Mouse (Mus musculus) cerebellum, adult 2 months (tissue): Measurements from ENCODE around the gene Cep170. TPM values are rescaled to one million over a fixed set of nuclear protein-coding genes. Genes with fewer than 3 reads are reported as not detected.
A peak's percentile ranks its signal among the peaks of the same experiment; 100 is the strongest.

Experiments used
- DNase-seq, 2 experiments: peaks; one replicate each; pipeline ENCODE4 v3.0.0; 2021
- H3K27ac ChIP-seq: fragments of 200-500 bp; 2 replicates; pipeline ENCODE4 v1.5.1; 2012; ENCODE audit warnings: low read length, control low read depth, inconsistent platforms; ENCODE audit not compliant: insufficient read depth
- H3K27me3 ChIP-seq: fragments of 200-500 bp; 2 replicates; pipeline ENCODE4 v1.6.1; 2012; ENCODE audit warnings: inconsistent platforms, mild to moderate bottlenecking, low read length, moderate library complexity; ENCODE audit not compliant: control insufficient read depth, insufficient read depth
- H3K4me1 ChIP-seq: fragments of 200-500 bp; 2 replicates; pipeline ENCODE4 v1.6.1; 2011; ENCODE audit warnings: low read length; ENCODE audit not compliant: control insufficient read depth, insufficient read depth
- H3K4me3 ChIP-seq: fragments of 200-500 bp; replicated peaks from 2 replicates; pipeline ENCODE3; 2011; ENCODE audit warnings: mild to moderate bottlenecking, low read depth, low read length, control low read depth; ENCODE audit not compliant: insufficient read depth
- CTCF ChIP-seq: fragments of 200-500 bp; IDR thresholded peaks from 2 replicates; pipeline ENCODE4 v1.5.1; 2011; ENCODE audit warnings: low read depth, mild to moderate bottlenecking, control low read depth, low read length, moderate library complexity, borderline replicate concordance; ENCODE audit not compliant: insufficient read depth
- POLR2A ChIP-seq: fragments of 200-500 bp; IDR thresholded peaks from 2 replicates; pipeline ENCODE4 v1.6.1; 2011; ENCODE audit warnings: low read length, control low read depth, borderline replicate concordance; ENCODE audit not compliant: insufficient read depth
- WGBS: fragments of 180-500 bp; shearing (Covaris S2); methylation state at CpG from one replicate; pipeline ENCODE4 v1.1.7; 2018; 5-methylcytosine and 5-hydroxymethylcytosine counted together
- polyA plus RNA-seq: library from polyadenylated mRNA; depleted of rRNA; stranded (reverse); fragments of >200 nt; gene quantifications from 2 replicates; pipeline ENCODE4 v1.2.3, GENCODE M21; 2012; rRNA removed

Cep170 gene
- polyA plus RNA-seq, result 69.6 and 76.1 TPM in 2 replicates

DNA sequence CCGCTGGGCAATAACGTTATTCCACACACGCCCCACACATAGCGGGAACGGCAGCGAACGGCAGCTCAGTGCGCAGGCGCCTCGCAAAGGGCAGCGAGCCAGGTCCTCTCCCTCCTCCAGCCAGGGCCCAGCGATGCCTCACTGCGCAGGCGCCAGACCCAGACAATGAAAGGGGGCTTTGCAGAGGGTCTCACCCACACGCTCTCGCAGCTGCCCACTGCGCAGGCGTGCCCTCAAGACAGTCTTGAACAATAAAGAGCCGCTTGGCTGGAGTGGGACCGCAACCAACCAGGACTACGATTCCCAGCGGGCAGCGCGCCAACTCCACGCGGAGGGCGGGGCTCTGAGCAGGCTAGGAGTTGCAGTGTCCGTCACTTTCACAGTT, at the start of gene Cep170:
Gene Cep170, minus strand, starts transcription at position 32 of the 385 bp plus-strand sequence.
- H3K4me1 ChIP-seq, result no peaks in the 10 kb centered on the region
- H3K4me3 ChIP-seq, result peak within 1 kb of the TSS; percentile 90
- H3K27ac ChIP-seq, result peak within 1 kb of the TSS; percentile 95
- no peaks in the 10 kb centered on the region for H3K27me3 ChIP-seq
- peak; percentile 58; the same call in 1 of the 2 replicates for TF ChIP-seq POLR2A
- no peak for TF ChIP-seq CTCF
- under 1% methylated on average over 28 of the region's 28 CpGs for WGBS
- DNase-seq, result peak; percentile 95 to 99

DNA sequence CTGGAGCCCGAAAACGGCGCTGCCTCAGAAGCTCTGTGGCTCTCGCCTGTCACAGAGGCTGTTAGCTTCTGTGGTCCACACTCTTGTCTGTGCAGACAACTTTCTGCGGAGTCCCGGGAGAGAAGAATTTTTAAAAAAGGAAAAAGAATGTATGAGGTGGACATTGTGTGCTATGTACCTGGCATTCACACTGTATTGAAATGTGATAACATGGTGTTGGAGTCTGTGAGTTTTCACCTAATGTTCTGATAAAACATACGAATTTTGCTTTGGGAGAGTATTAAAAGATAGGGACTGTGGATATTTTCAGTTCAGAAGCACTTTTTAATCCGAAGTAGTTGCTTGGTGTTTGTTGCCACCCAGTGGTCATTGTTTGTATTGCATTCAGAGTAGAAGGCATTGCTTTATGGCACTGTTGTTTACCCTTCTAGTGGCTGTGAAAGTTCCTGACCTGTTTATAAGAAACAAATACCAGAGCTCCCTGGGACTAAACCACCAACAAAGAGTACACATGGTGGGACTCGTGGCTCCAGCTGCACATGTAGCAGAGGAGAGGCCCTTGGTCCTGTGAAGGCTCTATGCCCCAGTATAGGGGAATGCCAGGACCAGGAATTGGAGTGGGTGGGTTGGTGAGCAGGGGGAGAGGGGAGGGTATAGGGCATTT, 48.2 kb upstream of the Cep170 start:
- Histone ChIP-seq H3K4me1 (no peaks in the 10 kb centered on the region), H3K27ac (no peak overlapping the region), H3K27me3 (no peaks in the 10 kb centered on the region), H3K4me3 (no peak overlapping the region)
- TF ChIP-seq CTCF, result peak; percentile 41; the same call in 1 of the 2 replicates
- TF ChIP-seq POLR2A, result no peak
- 56% methylated on average over 9 of the region's 9 CpGs for WGBS
- peak; percentile 45 to 60 for DNase-seq

DNA sequence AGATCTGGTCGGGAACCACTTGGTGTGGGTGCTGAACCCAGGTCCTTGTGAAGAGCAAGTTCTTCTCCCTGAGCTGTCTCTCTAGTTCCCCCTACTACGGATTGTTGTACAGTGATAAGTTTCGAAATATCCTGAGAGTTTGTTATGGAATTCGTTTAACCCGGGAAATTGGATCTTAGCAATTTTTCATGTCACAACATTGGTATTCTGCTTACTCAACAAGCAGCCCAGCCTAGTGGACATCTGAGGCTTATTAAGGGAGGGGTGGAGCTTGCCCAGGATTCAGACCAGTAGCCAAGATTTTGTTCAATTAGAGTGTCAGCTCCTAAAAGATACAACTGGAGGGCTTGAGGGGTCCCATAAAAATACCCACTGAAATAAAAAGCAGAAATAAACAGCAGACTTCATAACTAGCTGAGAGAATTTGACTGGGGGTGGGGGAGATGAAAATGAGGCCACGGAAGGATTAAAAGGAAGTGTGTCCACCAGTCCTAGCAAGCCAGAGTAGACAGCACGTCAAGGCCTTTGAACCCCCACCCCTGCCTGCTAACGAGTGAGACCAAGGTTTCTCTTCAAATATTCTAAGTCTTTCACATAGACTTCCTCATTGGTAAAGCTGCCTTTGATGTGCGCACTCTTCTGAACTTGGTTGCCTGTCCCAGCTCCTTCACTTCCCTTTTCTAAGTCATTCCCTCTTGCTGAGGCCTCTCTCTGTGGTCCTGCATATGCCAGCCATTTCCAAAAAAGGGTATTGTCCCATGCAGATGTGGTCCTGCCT, 39.1 kb upstream of the Cep170 start:
- TF ChIP-seq CTCF (no peak), POLR2A (no peak)
- WGBS, result 94% methylated on average over 9 of the region's 9 CpGs

DNA sequence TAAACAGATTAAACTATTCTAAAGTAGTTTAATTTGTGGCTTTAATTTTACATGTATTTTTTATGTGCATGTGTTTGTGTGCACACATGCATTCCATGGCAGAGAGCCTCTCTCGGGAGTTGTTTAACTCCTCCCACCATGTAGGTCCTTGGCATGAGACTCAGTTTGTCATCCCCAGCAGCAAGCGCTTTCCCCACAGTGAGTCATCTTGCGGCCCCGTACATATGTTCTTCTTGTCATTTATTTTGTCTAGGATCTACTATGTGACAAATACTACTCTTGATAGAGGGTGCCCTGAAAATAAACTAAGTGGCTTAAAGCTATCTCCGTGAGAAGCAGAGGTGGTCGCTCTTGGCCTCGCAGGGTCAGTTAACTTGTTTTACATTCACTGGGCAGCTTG, 37.5 kb upstream of the Cep170 start:
- no peak overlapping the region for H3K4me3 ChIP-seq
- 95% methylated on average over 7 of the region's 7 CpGs for WGBS
- TF ChIP-seq POLR2A, result no peak
- no peak for TF ChIP-seq CTCF

More for the DNA sequence above, 39.1 kb upstream of the Cep170 start:
- DNase-seq, result no peak
- Histone ChIP-seq H3K27ac (no peak overlapping the region), H3K27me3 (no peaks in the 10 kb centered on the region), H3K4me3 (no peak overlapping the region), H3K4me1 (no peaks in the 10 kb centered on the region)

DNA sequence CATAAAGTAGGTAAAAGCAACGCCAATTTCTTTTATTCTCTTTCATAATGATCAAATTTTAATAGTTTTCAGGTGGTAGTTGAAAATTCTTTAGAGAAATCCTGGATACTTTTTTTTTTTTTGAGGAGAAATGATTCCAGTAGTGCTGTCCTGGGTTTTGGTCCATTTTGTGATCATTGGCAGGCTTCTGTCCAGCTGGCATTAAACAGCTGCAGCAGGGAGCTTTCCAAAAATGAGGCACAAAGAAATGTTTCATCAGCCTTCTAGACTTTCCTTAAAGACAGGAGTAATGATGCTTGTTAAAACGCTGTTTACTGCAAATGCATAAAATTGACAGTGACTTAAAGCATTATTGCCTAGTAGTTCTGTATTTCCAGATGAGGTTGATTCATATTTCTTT, 35.5 kb upstream of the Cep170 start:
- no peak for DNase-seq
- Histone ChIP-seq H3K27ac (no peak overlapping the region), H3K4me3 (no peak overlapping the region), H3K4me1 (no peaks in the 10 kb centered on the region), H3K27me3 (no peaks in the 10 kb centered on the region)
- no peak for TF ChIP-seq CTCF
- TF ChIP-seq POLR2A, result no peak
- WGBS, result 59% methylated on average over 2 of the region's 2 CpGs

More for the DNA sequence above, 37.5 kb upstream of the Cep170 start:
- no peaks in the 10 kb centered on the region for H3K27me3 ChIP-seq
- H3K27ac ChIP-seq, result no peak overlapping the region
- no peaks in the 10 kb centered on the region for H3K4me1 ChIP-seq
- DNase-seq, result no peak

DNA sequence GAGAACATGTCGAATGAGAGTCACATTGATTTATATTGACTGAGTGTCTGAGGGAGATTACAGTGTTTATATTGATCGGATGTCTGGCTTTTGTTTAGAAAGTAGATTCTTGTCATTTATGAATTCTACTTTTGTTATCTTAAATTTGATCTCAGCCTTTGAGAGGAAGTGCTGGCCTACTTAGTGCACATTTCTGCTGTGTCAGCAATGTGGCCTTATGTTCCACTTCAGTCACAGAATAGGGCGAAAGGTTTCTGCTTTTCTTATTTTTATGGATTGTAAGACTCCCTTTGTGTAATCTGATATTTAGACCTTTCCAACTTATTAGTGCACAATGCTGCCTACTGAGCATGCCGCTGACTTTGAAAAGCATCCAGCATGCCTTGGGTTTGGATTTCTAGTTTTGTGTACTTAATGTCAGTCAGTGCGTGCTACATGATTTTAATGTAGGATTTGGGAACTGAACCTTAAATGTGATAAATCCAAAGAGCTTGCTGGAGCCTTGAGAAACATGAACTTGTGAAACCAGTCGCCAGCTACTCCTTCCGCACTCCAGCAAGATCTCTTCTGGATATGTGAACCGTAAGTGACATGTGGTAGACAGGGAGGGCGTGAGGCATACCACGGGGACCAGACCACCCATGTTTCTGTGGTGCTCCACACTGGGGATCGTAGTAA, 34.9 kb upstream of the Cep170 start:
- H3K27ac ChIP-seq, result no peak overlapping the region
- H3K4me1 ChIP-seq, result no peaks in the 10 kb centered on the region
- WGBS, result 59% methylated on average over 11 of the region's 11 CpGs
- H3K27me3 ChIP-seq, result no peaks in the 10 kb centered on the region
- no peak overlapping the region for H3K4me3 ChIP-seq
- no peak for DNase-seq
- TF ChIP-seq CTCF (no peak), POLR2A (no peak)

DNA sequence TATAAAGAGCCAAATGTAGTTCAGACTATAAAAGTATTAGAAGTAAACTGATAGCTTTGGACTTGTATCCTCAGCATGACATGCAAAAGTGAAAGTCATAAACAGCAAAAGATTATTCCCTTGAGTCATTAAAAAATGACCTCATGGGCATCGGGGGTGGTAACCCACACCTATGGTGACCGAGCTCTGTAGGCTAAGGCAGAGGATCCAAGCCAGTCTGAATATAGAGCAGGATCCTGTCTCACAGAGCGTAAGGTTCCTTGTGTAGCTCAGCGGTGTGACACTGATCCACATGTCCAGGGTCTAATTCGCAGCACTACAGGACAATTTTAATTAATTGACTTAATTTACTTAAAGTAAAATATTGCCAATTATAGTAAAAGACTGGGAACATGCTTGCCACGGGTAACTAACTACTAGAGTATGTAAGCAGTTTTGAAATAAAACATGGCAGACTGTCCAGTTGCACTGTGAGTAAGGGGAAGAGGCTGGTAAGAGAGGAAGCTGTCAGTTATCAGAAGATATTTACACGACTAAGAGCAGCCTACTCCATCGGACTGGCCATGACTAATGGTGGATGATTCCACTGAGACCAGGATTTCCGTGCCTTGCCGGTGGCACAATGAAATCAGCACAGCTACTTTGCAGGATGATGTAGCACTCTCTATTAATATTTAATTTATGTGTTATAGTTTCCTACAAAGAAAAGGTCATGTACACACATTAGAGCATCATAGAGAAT, 33.4 kb upstream of the Cep170 start:
- H3K27ac ChIP-seq, result no peak overlapping the region
- DNase-seq, result no peak
- WGBS, result 82% methylated on average over 10 of the region's 10 CpGs
- H3K4me1 ChIP-seq, result no peaks in the 10 kb centered on the region
- H3K27me3 ChIP-seq, result no peaks in the 10 kb centered on the region
- H3K4me3 ChIP-seq, result no peak overlapping the region
- TF ChIP-seq POLR2A (no peak), CTCF (no peak)
